Mouse (Mus musculus) left cerebral cortex, postnatal 36 days (tissue): ENCODE measurements around the gene Zfp992. TPM values are rescaled to one million over a fixed set of nuclear protein-coding genes. Genes with fewer than 3 reads are reported as not detected.
"Not testable (repeated sequence)": the region's sequence is repeated elsewhere in the genome, so short reads cannot be mapped to it uniquely, and the experiment has no call there.

Experiments
- DNase-seq, 2 experiments: peaks; one replicate each; pipeline ENCODE4 v3.0.0; 2021 to 2022; ENCODE audit warnings: low spot score in 2 of 2, mixed read lengths in 1 of 2
- intact Hi-C: fragments of 180-260 bp; cut with DNase I; formaldehyde crosslinking; loops from one replicate; pipeline ENCODE4 v1.15.1; 2025
- total RNA-seq, 2 experiments: library from RNA; stranded (reverse); gene quantifications; 2 replicates each; pipeline ENCODE4 v1.2.3; 2021

Gene Zfp992
- total RNA-seq, result 1 to 10 TPM; 3.4 to 3.8 TPM

- intact Hi-C loops, DNase-seq: not testable (repeated sequence)
Measured at GRCm38 (mm10) chr4:146448950-146449349, at the start of gene Zfp992. Zfp992 (plus strand) TSS chr4:146449023.

- intact Hi-C loops, DNase-seq: not testable (repeated sequence)
Measured at GRCm38 (mm10) chr4:146429467-146429866, 19.4 kb upstream of the Zfp992 start.

- not testable (repeated sequence) for DNase-seq
Measured at GRCm38 (mm10) chr4:146430876-146431275, 17.9 kb upstream of the Zfp992 start.

GRCm38 (mm10) chr4:146435539-146435938 is 13.3 kb upstream of the Zfp992 start:
- intact Hi-C loops, DNase-seq: not testable (repeated sequence)

More at GRCm38 (mm10) chr4:146430876-146431275, 17.9 kb upstream of the Zfp992 start:
- intact Hi-C loops, result not testable (repeated sequence)

GRCm38 (mm10) chr4:146437256-146437655 is 11.6 kb upstream of the Zfp992 start:
- intact Hi-C loops, DNase-seq: not testable (repeated sequence)

GRCm38 (mm10) chr4:146444345-146444744 is 4.5 kb upstream of the Zfp992 start:
- intact Hi-C loops, DNase-seq: not testable (repeated sequence)

GRCm38 (mm10) chr4:146445121-146445520 is 3.7 kb upstream of the Zfp992 start:
- DNase-seq, intact Hi-C loops: not testable (repeated sequence)

- DNase-seq, intact Hi-C loops: not testable (repeated sequence)
Measured at GRCm38 (mm10) chr4:146446135-146446534, 2.7 kb upstream of the Zfp992 start.

GRCm38 (mm10) chr4:146447016-146447415 is 1.8 kb upstream of the Zfp992 start:
- DNase-seq, intact Hi-C loops: not testable (repeated sequence)

GRCm38 (mm10) chr4:146449711-146450110 is 888 bp downstream of the Zfp992 start:
- intact Hi-C loops, DNase-seq: not testable (repeated sequence)

GRCm38 (mm10) chr4:146452576-146452975 is 3.8 kb downstream of the Zfp992 start:
- intact Hi-C loops, DNase-seq: not testable (repeated sequence)

- DNase-seq, intact Hi-C loops: not testable (repeated sequence)
Measured at GRCm38 (mm10) chr4:146454170-146454569, 5.3 kb downstream of the Zfp992 start.

- intact Hi-C loops, result no loop called here
- no peak for DNase-seq
Measured at GRCm38 (mm10) chr4:146454896-146455295, 6.1 kb downstream of the Zfp992 start.

GRCm38 (mm10) chr4:146455321-146455721 is 6.5 kb downstream of the Zfp992 start:
- intact Hi-C loops, result no loop called here

GRCm38 (mm10) chr4:146456061-146456726 is 7.4 kb downstream of the Zfp992 start:
- intact Hi-C loops, result no loop called here
- DNase-seq, result no peak

More at GRCm38 (mm10) chr4:146455321-146455721, 6.5 kb downstream of the Zfp992 start:
- DNase-seq, result no peak

- DNase-seq, result no peak
- intact Hi-C loops, result no loop called here
Measured at GRCm38 (mm10) chr4:146457126-146457525, 8.3 kb downstream of the Zfp992 start.

GRCm38 (mm10) chr4:146457720-146458119 is 8.9 kb downstream of the Zfp992 start:
- intact Hi-C loops, result no loop called here
- no peak for DNase-seq

- intact Hi-C loops, DNase-seq: not testable (repeated sequence)
Measured at GRCm38 (mm10) chr4:146459822-146460221, 11.0 kb downstream of the Zfp992 start.

GRCm38 (mm10) chr4:146460685-146461084 is 11.9 kb downstream of the Zfp992 start:
- intact Hi-C loops, DNase-seq: not testable (repeated sequence)

GRCm38 (mm10) chr4:146463649-146464351 is 15.0 kb downstream of the Zfp992 start:
- DNase-seq, intact Hi-C loops: not testable (repeated sequence)

GRCm38 (mm10) chr4:146469984-146470383 is 21.2 kb downstream of the Zfp992 start:
- intact Hi-C loops, DNase-seq: not testable (repeated sequence)
